Mouse (Mus musculus) spleen, postnatal 14 days (tissue): ENCODE results near the gene Cerk.
"Not testable (repeated sequence)": the region's sequence is repeated elsewhere in the genome, so short reads cannot be mapped to it uniquely, and the experiment has no call there.

ENCODE experiments used
- DNase-seq, 2 experiments: peaks; one replicate each; pipeline ENCODE4 v3.0.0; 2021 to 2022; ENCODE audit warnings: low spot score in 2 of 2

The Cerk gene

GRCm38 (mm10) chr15:86182646-86183045 is 3.3 kb downstream of the Cerk start:
- DNase-seq = peak; percentile 56 to 67

GRCm38 (mm10) chr15:86181941-86182439 is 4.0 kb downstream of the Cerk start:
- DNase-seq = no peak

GRCm38 (mm10) chr15:86181321-86181720 is 4.6 kb downstream of the Cerk start:
- DNase-seq = not testable (repeated sequence)

DNA sequence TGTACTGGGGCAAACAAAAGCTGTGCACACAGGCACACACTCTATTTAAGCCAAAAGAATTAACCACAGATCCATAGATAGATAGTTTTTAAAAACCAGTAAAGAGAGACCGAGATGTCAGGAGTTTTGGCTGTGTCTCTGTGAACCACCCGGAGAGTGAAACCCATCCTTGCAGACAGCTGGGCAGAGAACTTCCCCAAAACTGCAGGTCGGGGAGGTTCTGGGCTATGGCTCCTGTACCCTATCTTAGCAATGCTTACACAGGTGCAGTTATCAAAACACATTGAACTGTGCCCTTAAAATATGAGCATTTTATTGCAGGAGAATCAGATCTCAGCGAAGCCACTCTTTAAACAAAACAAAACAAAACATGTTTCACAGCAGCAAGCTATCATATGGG is 5.5 kb downstream of the Cerk start:
- no peak for DNase-seq

DNA sequence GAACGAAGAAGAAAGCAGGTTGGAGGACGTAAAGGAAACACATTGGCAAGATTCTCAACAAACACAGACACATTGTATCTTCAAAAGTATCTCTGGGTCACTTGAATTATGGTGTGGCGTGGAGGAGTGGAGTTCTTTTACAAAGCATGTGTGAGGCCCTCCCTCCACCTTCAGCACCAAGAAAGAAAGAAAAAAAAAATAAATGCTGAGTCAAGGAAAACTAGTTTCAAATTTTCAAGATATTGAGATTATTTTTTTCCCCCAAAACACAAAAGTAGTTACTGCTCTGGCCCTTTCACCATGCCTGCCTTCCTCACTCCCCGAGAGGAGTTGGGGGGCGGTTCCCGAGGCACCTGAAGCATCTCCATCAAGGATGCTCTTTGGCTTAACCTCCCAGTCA is 7.3 kb downstream of the Cerk start:
- no peak for DNase-seq

DNA sequence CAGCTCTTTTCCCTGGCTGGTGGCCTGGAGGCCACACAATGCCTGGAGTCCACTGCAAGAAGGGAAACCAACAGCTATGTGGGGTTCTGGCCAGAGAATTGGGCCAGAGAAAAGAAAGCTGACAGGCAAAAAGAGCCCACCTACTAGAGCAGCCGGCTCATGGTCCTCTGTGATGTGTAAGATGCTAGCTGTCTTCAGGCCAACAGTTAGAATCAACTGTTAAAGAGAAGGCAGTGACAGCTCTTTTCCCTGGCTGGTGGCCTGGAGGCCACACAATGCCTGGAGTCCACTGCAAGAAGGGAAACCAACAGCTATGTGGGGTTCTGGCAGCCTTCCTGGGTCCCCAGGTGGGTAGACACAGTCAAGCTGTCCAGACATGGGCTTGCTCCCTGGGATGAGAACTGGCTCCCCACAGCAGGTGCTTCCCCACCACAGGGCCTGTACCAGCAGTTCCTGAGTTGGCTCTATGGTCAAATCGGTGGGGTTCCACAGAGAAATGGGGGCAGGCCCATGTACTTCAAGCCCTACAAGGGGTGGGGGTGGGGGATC is 8.2 kb downstream of the Cerk start:
- DNase-seq = not testable (repeated sequence)

GRCm38 (mm10) chr15:86176771-86177702 is 8.9 kb downstream of the Cerk start:
- DNase-seq = no peak

DNA sequence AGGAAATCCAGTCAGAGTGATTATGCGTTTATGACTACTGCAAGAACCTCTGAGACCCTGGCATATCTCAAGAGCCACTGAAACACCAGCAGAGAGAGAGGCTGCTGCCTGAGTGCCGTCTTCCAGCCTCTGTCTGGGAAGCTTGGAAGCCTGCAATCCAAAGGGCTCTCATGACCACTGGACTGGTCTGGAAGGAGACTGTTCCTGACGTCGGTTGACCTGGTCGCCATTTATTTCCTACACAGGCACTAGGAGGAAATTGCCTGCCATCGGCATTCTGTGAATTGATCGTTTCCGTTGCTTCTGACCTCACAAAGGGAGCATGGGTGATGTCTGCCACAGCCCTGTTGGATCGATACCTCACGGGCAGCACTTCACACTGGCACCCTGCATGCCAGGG is 9.8 kb downstream of the Cerk start:
- no peak for DNase-seq

GRCm38 (mm10) chr15:86175253-86176050 is 10.5 kb downstream of the Cerk start:
- no peak for DNase-seq

DNA sequence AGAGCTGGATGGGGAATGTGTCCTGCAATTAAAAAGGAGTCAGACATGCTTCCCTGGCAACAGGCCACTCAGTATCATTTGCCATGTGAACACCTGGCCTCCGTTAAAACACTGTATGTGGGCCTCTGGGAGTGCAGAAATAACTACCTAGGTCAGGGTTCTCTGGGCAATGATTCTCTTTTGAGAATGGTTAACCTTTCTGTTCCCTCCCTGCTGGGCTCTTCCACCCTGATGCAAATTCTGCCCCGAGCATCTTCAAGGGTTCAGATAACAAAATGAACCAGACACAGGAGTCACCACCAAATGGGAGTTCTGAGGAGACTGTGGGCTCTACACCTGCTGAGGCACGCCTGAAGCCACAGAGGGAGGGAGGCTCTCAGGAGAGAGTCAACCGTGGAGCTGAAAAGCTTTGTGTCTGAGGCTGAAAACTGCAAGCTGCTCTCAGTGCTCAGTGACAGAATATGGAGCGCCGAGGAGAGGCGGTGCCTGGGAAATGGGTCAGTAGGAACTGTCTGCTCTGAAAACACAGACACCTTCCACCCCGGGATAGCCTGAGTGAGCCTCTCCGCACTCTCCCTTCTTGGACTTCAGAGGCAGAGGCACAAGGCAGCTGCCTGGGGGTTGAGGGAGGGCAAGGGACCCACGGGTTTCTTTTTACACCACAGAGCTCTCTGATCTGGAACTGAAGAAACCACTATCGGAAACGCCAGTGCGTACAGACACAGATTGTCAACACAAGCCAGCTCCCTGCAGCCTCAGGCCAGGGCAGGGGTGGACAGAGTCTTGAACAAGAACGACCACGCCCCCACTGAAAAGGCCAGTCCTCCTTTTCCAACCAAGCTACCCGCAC is 12.6 kb downstream of the Cerk start:
- DNase-seq = peak in 1 of 2 experiments; percentile 42

DNA sequence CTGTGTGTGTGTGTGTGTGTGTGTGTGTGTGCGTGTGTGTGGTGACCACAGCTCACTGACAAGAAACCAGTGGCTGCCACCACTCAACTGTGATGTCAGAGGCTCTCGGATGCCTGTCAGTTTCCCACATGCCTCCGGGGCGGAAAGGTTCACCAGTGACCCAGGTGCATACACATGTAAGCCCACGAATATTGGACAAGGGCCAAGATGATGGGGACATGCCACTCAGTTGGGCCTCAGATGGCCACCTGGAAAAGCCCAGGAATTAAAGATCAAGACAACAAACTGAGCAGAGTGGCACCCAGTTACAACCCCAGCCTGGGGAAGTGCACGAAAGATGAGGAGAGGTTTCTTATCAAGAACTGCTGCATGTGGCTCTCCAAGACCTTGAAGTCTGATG is 13.4 kb downstream of the Cerk start:
- no peak for DNase-seq

DNA sequence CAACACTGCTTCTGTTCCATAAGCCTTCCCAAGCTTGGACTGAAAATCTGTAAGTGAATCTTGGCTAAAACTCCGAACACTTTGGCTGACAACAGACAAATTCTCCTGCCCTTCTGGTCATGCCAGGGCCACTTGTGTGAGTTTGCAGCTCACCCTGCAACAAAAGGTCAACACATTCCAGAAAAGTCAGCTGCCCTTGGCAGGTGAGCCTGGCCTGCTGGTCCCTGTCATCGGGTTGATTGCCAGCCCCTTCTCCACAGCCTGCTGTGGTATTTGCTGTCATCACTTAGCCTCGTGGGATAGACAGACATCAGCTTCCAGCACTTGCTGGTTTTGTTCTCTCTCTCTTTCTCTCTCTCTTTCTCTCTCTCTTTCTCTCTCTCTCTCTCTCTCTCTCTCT is 13.8 kb downstream of the Cerk start:
- DNase-seq = no peak

DNA sequence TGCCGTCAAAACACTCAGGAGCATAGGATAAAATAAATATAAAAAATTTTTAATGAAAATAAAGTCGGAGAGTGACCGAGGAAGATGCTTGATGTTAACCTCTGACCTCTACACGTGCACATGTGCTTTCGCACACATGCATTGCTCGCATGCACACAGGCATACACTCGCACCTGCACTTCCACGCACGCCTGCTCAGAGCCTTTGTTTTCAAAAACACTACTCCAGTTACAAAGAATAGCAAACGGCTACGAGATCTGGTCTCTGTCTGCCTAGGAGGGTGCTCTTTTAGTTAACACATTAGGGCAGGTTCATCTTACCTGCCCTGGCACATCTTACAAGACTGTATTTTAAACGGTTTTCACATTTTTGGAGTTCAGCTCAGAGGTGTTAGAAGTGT is 14.6 kb downstream of the Cerk start:
- no peak for DNase-seq

GRCm38 (mm10) chr15:86169817-86170110 is 16.2 kb downstream of the Cerk start:
- no peak for DNase-seq

DNA sequence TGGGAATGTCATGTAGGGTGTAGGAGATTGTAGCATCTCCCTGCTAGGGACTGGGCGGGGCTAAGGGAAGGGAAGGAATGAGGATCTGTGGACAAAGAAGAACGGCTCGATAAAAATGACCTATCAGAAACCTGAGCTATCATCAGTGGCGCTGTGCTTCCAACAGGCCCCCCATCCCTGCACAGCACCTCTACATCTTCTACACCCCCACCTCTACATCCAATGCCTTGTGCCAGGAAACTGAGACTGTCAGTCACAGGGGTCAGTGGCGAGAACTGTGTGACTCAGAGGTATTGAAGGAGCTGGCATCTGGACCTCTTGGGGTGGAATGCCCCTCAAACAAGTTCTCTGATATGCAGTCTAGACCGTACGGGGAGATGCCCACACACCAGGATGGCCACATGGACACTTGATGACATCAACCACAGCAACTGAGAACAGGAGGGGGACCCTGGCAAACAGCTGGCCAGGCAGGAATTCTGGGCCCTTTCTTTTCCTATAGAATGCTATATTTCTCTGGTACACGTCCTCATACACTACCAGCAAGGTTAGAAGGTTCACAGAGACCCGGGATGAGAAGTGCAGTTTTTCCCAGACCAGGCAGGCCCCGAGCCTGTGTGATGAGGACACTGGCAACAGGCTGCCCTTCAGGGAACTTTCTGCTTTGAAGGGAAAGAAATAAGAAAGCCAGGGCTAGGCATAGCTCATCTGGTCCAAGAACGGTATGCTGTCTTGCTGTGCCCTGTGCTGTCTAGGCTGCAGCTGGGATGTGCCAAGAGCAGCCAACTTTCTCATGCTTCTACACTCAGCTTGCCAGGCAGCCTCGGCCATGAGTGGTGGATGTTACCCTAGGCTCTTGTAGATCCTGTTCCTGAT is 16.8 kb downstream of the Cerk start:
- DNase-seq = no peak

- no peak for DNase-seq
Observed at GRCm38 (mm10) chr15:86168505-86168867, 17.5 kb downstream of the Cerk start.

DNA sequence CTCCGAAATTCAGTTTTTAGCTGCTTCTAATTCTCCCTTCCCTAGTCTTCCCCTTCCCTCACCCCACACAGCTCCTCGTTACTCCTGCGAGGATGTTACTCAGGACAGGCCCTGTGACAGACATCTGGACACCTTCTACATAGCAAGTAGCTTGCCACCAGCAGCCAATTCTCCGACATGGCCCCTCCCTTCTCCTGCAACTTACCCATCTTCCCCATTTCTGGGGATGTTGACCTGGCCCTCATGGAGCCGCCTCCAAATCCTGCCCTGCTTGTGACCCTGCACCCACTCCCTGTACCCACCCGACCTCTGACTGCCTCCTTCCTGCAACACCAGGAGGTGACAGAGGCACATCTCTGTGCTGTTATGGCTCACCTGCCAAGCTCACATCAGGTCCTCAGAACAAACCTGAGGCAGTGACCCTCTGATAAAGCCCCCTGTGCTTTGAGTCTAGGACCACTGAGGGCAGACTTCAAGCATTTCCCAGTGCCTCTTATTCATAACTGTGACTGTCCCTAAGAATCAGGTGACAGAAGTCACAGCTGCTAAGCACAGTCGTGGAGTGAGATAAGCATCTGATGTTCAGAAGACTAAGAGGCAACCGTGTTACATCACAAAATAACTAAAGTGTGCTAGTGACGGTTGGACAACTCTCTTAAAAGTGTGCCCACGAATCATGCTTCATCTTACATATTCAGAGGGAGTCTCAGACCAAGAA is 18.0 kb downstream of the Cerk start:
- DNase-seq = no peak

GRCm38 (mm10) chr15:86167032-86167655 is 18.8 kb downstream of the Cerk start:
- DNase-seq = no peak

DNA sequence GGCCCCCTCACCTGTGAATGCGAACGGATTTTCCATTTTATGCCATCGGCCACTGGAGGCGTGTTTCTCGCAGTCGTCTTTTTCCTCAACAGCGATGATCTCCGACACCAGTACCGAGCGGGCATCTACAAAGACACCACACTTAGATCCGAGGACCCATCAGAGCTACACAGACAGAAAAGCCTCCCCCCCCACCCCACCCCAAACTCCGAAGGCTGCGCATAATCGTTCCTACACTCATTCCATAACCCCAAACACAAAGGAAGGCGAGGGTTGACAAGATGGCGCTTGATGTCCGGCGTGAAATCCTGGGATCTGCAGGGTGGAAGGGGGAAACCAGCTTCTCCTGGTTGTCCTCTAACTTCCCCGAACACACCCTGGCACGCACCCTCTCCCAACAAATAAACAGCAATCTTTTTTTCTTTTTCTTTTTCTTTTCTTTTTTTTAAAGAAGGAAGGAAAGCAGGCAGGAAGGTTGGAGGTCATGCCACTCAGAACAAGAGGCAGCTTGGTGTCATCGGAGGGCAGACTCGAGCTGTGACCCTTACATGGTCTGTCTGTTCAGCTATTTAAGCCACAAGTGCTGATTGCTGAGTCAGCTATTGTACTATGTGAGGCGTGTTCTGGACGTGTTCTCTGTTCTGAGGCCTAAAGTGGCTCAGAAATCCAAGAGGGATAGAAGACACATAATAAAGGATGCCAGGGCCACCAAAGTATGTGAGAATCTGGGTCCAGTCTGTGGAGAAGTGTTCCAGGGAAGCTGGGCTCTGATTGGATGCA is 19.9 kb downstream of the Cerk start:
- DNase-seq = no peak
